Comparison of ENCODE assay signal across 15 mouse cellular contexts in genomic region chr4:6513635-6514034, GRCm38 (mm10).
DNase-seq lines count a peak whose midpoint lies in the region; ATAC-seq and TF ChIP-seq lines count a peak whose summit lies in the region.
"Had no signal": no experiment of that assay in that cellular context is flagged by ENCODE, and none has a peak within 500 bp of the region (broad histone marks: within the 10 kb centered on the region; RNA-seq: fewer than 3 reads in every experiment).

No protein-coding gene starts in this region.

- no peak for TF ChIP-seq POLR2A in limb, embryonic 14.5 days (IDR thresholded peaks at IDR 0.05; ENCODE audit: borderline replicate concordance, extremely low read depth, insufficient read depth, insufficient read length)
- TF ChIP-seq POLR2A in lung, adult 2 months (IDR thresholded peaks at IDR 0.05; ENCODE audit: borderline replicate concordance, extremely low read depth, low read depth, low read length): no peak

- TF ChIP-seq CTCF in lung, adult 2 months (IDR thresholded peaks at IDR 0.05; ENCODE audit: insufficient read depth, low read length): no peak

- no peaks in the 10 kb centered on the region for H3K9me3 ChIP-seq in forebrain, embryonic 16.5 days (ENCODE audit: control insufficient read depth, low read length)
- no peaks in the 10 kb centered on the region for H3K9me3 ChIP-seq in forebrain, embryonic 10.5 days
- no peaks in the 10 kb centered on the region for H3K9me3 ChIP-seq in limb, embryonic 14.5 days (ENCODE audit: control insufficient read depth, low read length)
- H3K9me3 ChIP-seq in limb, embryonic 10.5 days (replicated peaks): no peaks in the 10 kb centered on the region
- no peaks in the 10 kb centered on the region for H3K9me3 ChIP-seq in embryonic facial prominence, embryonic 15.5 days (replicated peaks)
- H3K9me3 ChIP-seq: forebrain, embryonic 13.5 days; limb, embryonic 12.5 days; liver, embryonic 12.5 days; megakaryocyte, embryonic 14.5 days; neural tube, embryonic 13.5 days had no signal

- no peaks in the 10 kb centered on the region for H3K36me3 ChIP-seq in forebrain, embryonic 16.5 days (ENCODE audit: control insufficient read depth, insufficient read depth)
- no peaks in the 10 kb centered on the region for H3K36me3 ChIP-seq in forebrain, embryonic 10.5 days (replicated peaks)
- H3K36me3 ChIP-seq in limb, embryonic 14.5 days (ENCODE audit: control insufficient read depth, insufficient read depth, low read length): no peaks in the 10 kb centered on the region
- no peaks in the 10 kb centered on the region for H3K36me3 ChIP-seq in limb, embryonic 10.5 days
- H3K36me3 ChIP-seq in embryonic facial prominence, embryonic 15.5 days: no peaks in the 10 kb centered on the region
- H3K36me3 ChIP-seq: limb, embryonic 12.5 days; liver, embryonic 12.5 days; neural tube, embryonic 13.5 days had no signal

- intact Hi-C loops in heart, postnatal 36 days (cut with DNase I): loop anchor here (1.0 to 10.0 kb wide), 4 partner anchors 79 to 1739 kb away; no protein-coding TSS in a partner anchor

- no peak overlapping the region for H3K27ac ChIP-seq in forebrain, embryonic 16.5 days (ENCODE audit: low read length)
- H3K27ac ChIP-seq in forebrain, embryonic 10.5 days: no peak overlapping the region
- H3K27ac ChIP-seq in limb, embryonic 14.5 days (replicated peaks; ENCODE audit: low read depth, low read length): 0 out of 2 replicates have a peak overlapping the region, but pooled peaks have one; percentile 21
- no peak overlapping the region for H3K27ac ChIP-seq in limb, embryonic 10.5 days
- H3K27ac ChIP-seq in embryonic facial prominence, embryonic 15.5 days (replicated peaks): peak overlapping the region; percentile 29
- H3K27ac ChIP-seq: forebrain, embryonic 13.5 days; limb, embryonic 12.5 days; liver, embryonic 12.5 days; neural tube, embryonic 13.5 days had no signal

- H3K27me3 ChIP-seq in forebrain, embryonic 16.5 days (replicated peaks; ENCODE audit: control insufficient read depth, insufficient read depth, low read length): no peaks in the 10 kb centered on the region
- no peaks in the 10 kb centered on the region for H3K27me3 ChIP-seq in forebrain, embryonic 10.5 days (ENCODE audit: poor library complexity, severe bottlenecking)
- no peaks in the 10 kb centered on the region for H3K27me3 ChIP-seq in limb, embryonic 14.5 days (ENCODE audit: control insufficient read depth, insufficient read depth, low read length)
- H3K27me3 ChIP-seq in limb, embryonic 10.5 days (ENCODE audit: low read depth, poor library complexity, severe bottlenecking): no peaks in the 10 kb centered on the region
- H3K27me3 ChIP-seq in embryonic facial prominence, embryonic 15.5 days: no peaks in the 10 kb centered on the region
- H3K27me3 ChIP-seq: forebrain, embryonic 13.5 days; limb, embryonic 12.5 days; liver, embryonic 12.5 days; megakaryocyte, embryonic 14.5 days; neural tube, embryonic 13.5 days had no signal

- H3K4me2 ChIP-seq in forebrain, embryonic 16.5 days (ENCODE audit: low read length): no peak overlapping the region
- H3K4me2 ChIP-seq in limb, embryonic 14.5 days (replicated peaks; ENCODE audit: low read depth, low read length, severe bottlenecking): no peak overlapping the region
- H3K4me2 ChIP-seq in embryonic facial prominence, embryonic 15.5 days (replicated peaks): no peak overlapping the region

- whole genome bisulfite sequencing in forebrain, embryonic 16.5 days: 55% methylated on average over 3 of the region's 3 CpGs
- WGBS in forebrain, embryonic 10.5 days: 74% methylated on average over 3 of the region's 3 CpGs
- WGBS in limb, embryonic 14.5 days: 62% methylated on average over 3 of the region's 3 CpGs
- 73% methylated on average over 3 of the region's 3 CpGs for WGBS in limb, embryonic 10.5 days
- WGBS in embryonic facial prominence, embryonic 15.5 days: 55% methylated on average over 3 of the region's 3 CpGs
- WGBS in lung, adult 2 months: 67% methylated on average over 3 of the region's 3 CpGs

- peak; percentile 71 for ATAC-seq in forebrain, embryonic 16.5 days
- no peak for ATAC-seq in limb, embryonic 14.5 days (ENCODE audit: low FRiP score, low read depth)
- ATAC-seq in embryonic facial prominence, embryonic 15.5 days (ENCODE audit: insufficient number of reproducible peaks, low FRiP score, low TSS enrichment, low read depth): no peak

- H3K4me3 ChIP-seq in forebrain, embryonic 16.5 days (replicated peaks; ENCODE audit: low read length): no peak overlapping the region
- H3K4me3 ChIP-seq in forebrain, embryonic 10.5 days: no peak overlapping the region
- H3K4me3 ChIP-seq in limb, embryonic 14.5 days (replicated peaks; ENCODE audit: low read length): no peak overlapping the region
- no peak overlapping the region for H3K4me3 ChIP-seq in limb, embryonic 10.5 days
- no peak overlapping the region for H3K4me3 ChIP-seq in embryonic facial prominence, embryonic 15.5 days (replicated peaks)
- no peak overlapping the region for H3K4me3 ChIP-seq in lung, adult 2 months (replicated peaks; ENCODE audit: extremely low read depth, low read depth, low read length)
- H3K4me3 ChIP-seq: erythroblast, embryonic 14.5 days; forebrain, embryonic 13.5 days; limb, embryonic 12.5 days; liver, embryonic 12.5 days; neural tube, embryonic 13.5 days had no signal

- no peak for DNase-seq in forebrain, embryonic 10.5 days (ENCODE audit: extremely low spot score, low spot score)
- DNase-seq in limb, embryonic 14.5 days (ENCODE audit: low spot score): no peak
- DNase-seq in limb, embryonic 10.5 days (ENCODE audit: low spot score): no peak
- peak; percentile 48 for DNase-seq in brain, adult 2 months (ENCODE audit: low read depth, low spot score)
- DNase-seq in heart, postnatal 36 days: no peak
- no peak for DNase-seq in lung, adult 2 months

- peaks cover 9% of the 10 kb centered on the region for H3K4me1 ChIP-seq in forebrain, embryonic 16.5 days (replicated peaks; ENCODE audit: control insufficient read depth, insufficient read depth, low read length)
- H3K4me1 ChIP-seq in forebrain, embryonic 10.5 days: peaks cover 5% of the 10 kb centered on the region; the same call in 1 of the 2 replicates
- 0 out of 2 replicates have a peak, but pooled peaks cover 4% of the 10 kb centered on the region for H3K4me1 ChIP-seq in limb, embryonic 14.5 days (ENCODE audit: control insufficient read depth, insufficient read depth, low read length)
- 0 out of 2 replicates have a peak, but pooled peaks cover 5% of the 10 kb centered on the region for H3K4me1 ChIP-seq in limb, embryonic 10.5 days
- H3K4me1 ChIP-seq in embryonic facial prominence, embryonic 15.5 days: peaks cover 17% of the 10 kb centered on the region
- H3K4me1 ChIP-seq in lung, adult 2 months (ENCODE audit: control insufficient read depth, insufficient read depth, low read length): no peaks in the 10 kb centered on the region
- H3K4me1 ChIP-seq: forebrain, embryonic 13.5 days; liver, embryonic 12.5 days; neural tube, embryonic 13.5 days had no signal

- H3K9ac ChIP-seq in forebrain, embryonic 16.5 days (replicated peaks; ENCODE audit: low read depth, low read length): no peak overlapping the region
- no peak overlapping the region for H3K9ac ChIP-seq in limb, embryonic 14.5 days (ENCODE audit: low read depth, low read length, severe bottlenecking)
- no peak overlapping the region for H3K9ac ChIP-seq in embryonic facial prominence, embryonic 15.5 days
- H3K9ac ChIP-seq: forebrain, embryonic 13.5 days; limb, embryonic 12.5 days; liver, embryonic 12.5 days; liver, postnatal 0 days; neural tube, embryonic 13.5 days had no signal

Comparison
In these comparisons a context has a peak if more than half of its experiments do, and no peak if none do; other contexts are left out.
1. H3K27ac ChIP-seq: peak in limb, embryonic 14.5 days (single experiment) and embryonic facial prominence, embryonic 15.5 days (single experiment); none in forebrain, embryonic 16.5 days (single experiment), forebrain, embryonic 10.5 days (single experiment) and limb, embryonic 10.5 days (single experiment).